Mouse (Mus musculus) WW6 (cell line): ENCODE measurements around the gene Mug2.
"Not testable (repeated sequence)": the region's sequence is repeated elsewhere in the genome, so short reads cannot be mapped to it uniquely, and the experiment has no call there.

Experiments
- DNase-seq: peaks from one replicate; pipeline ENCODE4 v3.0.0-alpha.2; 2013; ENCODE audit warnings: low read depth, low spot score

Mug2 gene

GRCm38 (mm10) chr6:122006461-122006860 is at the start of gene Mug2:
Mug2 (plus strand) TSS chr6:122006761.
- DNase-seq = not testable (repeated sequence)

GRCm38 (mm10) chr6:121957803-121958349 is 48.7 kb upstream of the Mug2 start:
- not testable (repeated sequence) for DNase-seq

DNA sequence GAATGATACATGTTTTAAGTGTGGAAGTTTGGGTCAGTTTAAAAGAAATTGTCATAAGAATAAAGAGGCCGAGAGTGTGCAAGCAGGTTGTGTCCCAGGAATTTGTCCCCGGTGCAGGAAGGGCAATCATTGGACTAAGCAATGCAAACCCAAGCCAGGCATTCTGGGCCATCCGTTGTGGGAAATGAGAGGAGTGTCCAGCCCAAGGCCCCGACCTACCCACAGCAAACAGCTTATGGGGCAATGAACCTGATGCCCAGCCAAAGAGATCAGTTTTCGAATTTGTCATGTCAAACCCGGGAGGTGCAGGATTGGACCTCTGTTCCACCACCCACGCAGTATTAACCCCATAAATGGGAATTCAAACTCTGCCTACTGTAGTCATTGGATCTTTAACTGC is 30.9 kb upstream of the Mug2 start:
- no peak for DNase-seq

DNA sequence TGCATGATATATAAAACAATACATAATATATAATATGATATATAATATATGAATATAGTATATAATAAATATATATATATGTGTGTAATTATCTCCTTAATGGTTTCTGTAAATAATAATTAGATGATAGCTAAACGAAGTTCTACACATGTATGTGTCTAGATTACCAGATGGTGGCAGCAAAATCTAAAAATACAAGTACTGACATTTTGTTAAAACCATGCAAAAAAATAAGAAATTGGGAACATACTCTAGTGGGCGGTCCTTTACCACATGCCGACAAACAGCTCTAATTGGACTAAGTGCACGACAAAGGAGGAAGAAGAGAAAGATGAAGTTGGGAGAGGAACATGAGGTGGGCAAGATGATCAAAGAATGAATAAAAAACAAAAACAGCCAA is 94.3 kb downstream of the Mug2 start:
- DNase-seq = no peak

GRCm38 (mm10) chr6:122101671-122102070 is 95.1 kb downstream of the Mug2 start:
- DNase-seq = no peak

- no peak for DNase-seq
Measured at GRCm38 (mm10) chr6:122116963-122117362, 110.4 kb downstream of the Mug2 start.

GRCm38 (mm10) chr6:122129521-122129920 is 123.0 kb downstream of the Mug2 start:
- no peak for DNase-seq
